Mouse (Mus musculus): ENCODE data around the gene Tmem114. TPM values are rescaled to one million over a fixed set of nuclear protein-coding genes. Genes with fewer than 3 reads are reported as not detected.

Gene Tmem114
- polyA plus RNA-seq, 1 experiment from 2014 or later = not detected

- no peak for ATAC-seq (ENCODE audit: low FRiP score, low TSS enrichment)
Observed at GRCm38 (mm10) chr16:8385679-8386078, 39.3 kb downstream of the Tmem114 start.

GRCm38 (mm10) chr16:8384772-8385171, 40.2 kb downstream of the Tmem114 start:
- H3K9ac ChIP-seq (ENCODE audit: low read length) = no peak overlapping the region
- no peaks in the 10 kb centered on the region for H3K27me3 ChIP-seq (ENCODE audit: control insufficient read depth, insufficient read depth, low read length)
- H3K4me3 ChIP-seq (ENCODE audit: low read depth, low read length) = no peak overlapping the region
- ATAC-seq (ENCODE audit: low FRiP score, low TSS enrichment) (no peak), DNase-seq (ENCODE audit: low spot score) (no peak)
- 62% methylated on average over 10 of the region's 10 CpGs for WGBS
- no peaks in the 10 kb centered on the region for H3K9me3 ChIP-seq (ENCODE audit: control insufficient read depth, low read length)
- TF ChIP-seq EP300 (optimal IDR thresholded peaks at IDR 0.05) = no peak
- TF ChIP-seq CTCF (IDR thresholded peaks at IDR 0.05; ENCODE audit: low read depth) = no peak
- no peak overlapping the region for H3K27ac ChIP-seq (replicated peaks)
- no peak overlapping the region for H3K4me2 ChIP-seq (replicated peaks; ENCODE audit: low read depth)
- no peaks in the 10 kb centered on the region for H3K4me1 ChIP-seq (replicated peaks; ENCODE audit: control insufficient read depth, insufficient read depth)
- H3K36me3 ChIP-seq (ENCODE audit: control insufficient read depth, insufficient read depth, low read length) = no peaks in the 10 kb centered on the region

More at GRCm38 (mm10) chr16:8385679-8386078, 39.3 kb downstream of the Tmem114 start:
- WGBS = 67% methylated on average over 5 of the region's 5 CpGs
- Histone ChIP-seq H3K27ac (replicated peaks) (no peak overlapping the region), H3K4me2 (replicated peaks; ENCODE audit: low read depth) (no peak overlapping the region), H3K4me3 (ENCODE audit: low read depth, low read length) (no peak overlapping the region), H3K27me3 (ENCODE audit: control insufficient read depth, insufficient read depth, low read length) (no peaks in the 10 kb centered on the region), H3K4me1 (replicated peaks; ENCODE audit: control insufficient read depth, insufficient read depth) (no peaks in the 10 kb centered on the region), H3K9ac (ENCODE audit: low read length) (no peak overlapping the region), H3K36me3 (ENCODE audit: control insufficient read depth, insufficient read depth, low read length) (no peaks in the 10 kb centered on the region), H3K9me3 (ENCODE audit: control insufficient read depth, low read length) (no peaks in the 10 kb centered on the region)
- DNase-seq (ENCODE audit: low spot score) = no peak
- 0 out of 2 replicates have a peak, but pooled peaks have one; percentile 7 for TF ChIP-seq CTCF (IDR thresholded peaks at IDR 0.05; ENCODE audit: low read depth)
- TF ChIP-seq EP300 (optimal IDR thresholded peaks at IDR 0.05) = no peak

GRCm38 (mm10) chr16:8383396-8383795, 41.5 kb downstream of the Tmem114 start:
- 75% methylated on average over 9 of the region's 9 CpGs for whole genome bisulfite sequencing
- no peak for DNase-seq (ENCODE audit: low spot score)

GRCm38 (mm10) chr16:8363066-8363465, 61.9 kb downstream of the Tmem114 start:
- ATAC-seq (ENCODE audit: low FRiP score, low TSS enrichment) = no peak
- H3K4me3 ChIP-seq (ENCODE audit: low read depth, low read length) = no peak overlapping the region
- no peaks in the 10 kb centered on the region for H3K36me3 ChIP-seq (ENCODE audit: control insufficient read depth, insufficient read depth, low read length)
- H3K4me2 ChIP-seq (replicated peaks; ENCODE audit: low read depth) = no peak overlapping the region
- no peak overlapping the region for H3K9ac ChIP-seq (ENCODE audit: low read length)
- no peaks in the 10 kb centered on the region for H3K9me3 ChIP-seq (ENCODE audit: control insufficient read depth, low read length)
- no peaks in the 10 kb centered on the region for H3K4me1 ChIP-seq (replicated peaks; ENCODE audit: control insufficient read depth, insufficient read depth)
- no peaks in the 10 kb centered on the region for H3K27me3 ChIP-seq (ENCODE audit: control insufficient read depth, insufficient read depth, low read length)
- WGBS = 53% methylated on average over 3 of the region's 3 CpGs
- TF ChIP-seq EP300 (optimal IDR thresholded peaks at IDR 0.05) (no peak), CTCF (IDR thresholded peaks at IDR 0.05; ENCODE audit: low read depth) (no peak)
- H3K27ac ChIP-seq (replicated peaks) = no peak overlapping the region
- no peak for DNase-seq (ENCODE audit: low spot score)

More at GRCm38 (mm10) chr16:8383396-8383795, 41.5 kb downstream of the Tmem114 start:
- H3K9me3 ChIP-seq (ENCODE audit: control insufficient read depth, low read length) = no peaks in the 10 kb centered on the region
- ATAC-seq (ENCODE audit: low FRiP score, low TSS enrichment) = no peak
- H3K4me2 ChIP-seq (replicated peaks; ENCODE audit: low read depth) = no peak overlapping the region
- H3K4me3 ChIP-seq (ENCODE audit: low read depth, low read length) = no peak overlapping the region
- H3K9ac ChIP-seq (ENCODE audit: low read length) = no peak overlapping the region
- H3K27me3 ChIP-seq (ENCODE audit: control insufficient read depth, insufficient read depth, low read length) = no peaks in the 10 kb centered on the region
- TF ChIP-seq EP300 (optimal IDR thresholded peaks at IDR 0.05) (no peak), CTCF (IDR thresholded peaks at IDR 0.05; ENCODE audit: low read depth) (no peak)
- H3K4me1 ChIP-seq (replicated peaks; ENCODE audit: control insufficient read depth, insufficient read depth) = no peaks in the 10 kb centered on the region
- H3K36me3 ChIP-seq (ENCODE audit: control insufficient read depth, insufficient read depth, low read length) = no peaks in the 10 kb centered on the region
- no peak overlapping the region for H3K27ac ChIP-seq (replicated peaks)

Other genes with a start within 250 kb of the Tmem114 start
- 9.3 and 12.1 TPM in 2 replicates for gene Mettl22, start 45.7 kb upstream of the Tmem114 start, polyA plus RNA-seq (2015; fragmentation: Nextera tagmentation; extraction: Ambion mirVana)
- gene Abat, start 88.3 kb upstream of the Tmem114 start, polyA plus RNA-seq (2015; fragmentation: Nextera tagmentation; extraction: Ambion mirVana) = 4.1 and 4.2 TPM in 2 replicates
- gene Pmm2, start 212.5 kb upstream of the Tmem114 start, polyA plus RNA-seq (2015; fragmentation: Nextera tagmentation; extraction: Ambion mirVana) = 74.2 and 74.9 TPM in 2 replicates
- gene Tmem186, start 212.6 kb upstream of the Tmem114 start, polyA plus RNA-seq (2015; fragmentation: Nextera tagmentation; extraction: Ambion mirVana) = 11.1 and 11.8 TPM in 2 replicates
- 53.1 and 53.8 TPM in 2 replicates for gene Carhsp1, start 247.0 kb upstream of the Tmem114 start, polyA plus RNA-seq (2015; fragmentation: Nextera tagmentation; extraction: Ambion mirVana)

Measured in stomach, postnatal 0 days (tissue).